Mouse (Mus musculus) T-cell, adult 2 months (primary cell): ENCODE results near the gene Prr13.
A peak's percentile ranks its signal among the peaks of the same experiment; 100 is the strongest.

Experiments used
- DNase-seq: peaks from one replicate; pipeline ENCODE4 v3.0.0; 2022; ENCODE audit warnings: low spot score

Prr13 gene

DNA sequence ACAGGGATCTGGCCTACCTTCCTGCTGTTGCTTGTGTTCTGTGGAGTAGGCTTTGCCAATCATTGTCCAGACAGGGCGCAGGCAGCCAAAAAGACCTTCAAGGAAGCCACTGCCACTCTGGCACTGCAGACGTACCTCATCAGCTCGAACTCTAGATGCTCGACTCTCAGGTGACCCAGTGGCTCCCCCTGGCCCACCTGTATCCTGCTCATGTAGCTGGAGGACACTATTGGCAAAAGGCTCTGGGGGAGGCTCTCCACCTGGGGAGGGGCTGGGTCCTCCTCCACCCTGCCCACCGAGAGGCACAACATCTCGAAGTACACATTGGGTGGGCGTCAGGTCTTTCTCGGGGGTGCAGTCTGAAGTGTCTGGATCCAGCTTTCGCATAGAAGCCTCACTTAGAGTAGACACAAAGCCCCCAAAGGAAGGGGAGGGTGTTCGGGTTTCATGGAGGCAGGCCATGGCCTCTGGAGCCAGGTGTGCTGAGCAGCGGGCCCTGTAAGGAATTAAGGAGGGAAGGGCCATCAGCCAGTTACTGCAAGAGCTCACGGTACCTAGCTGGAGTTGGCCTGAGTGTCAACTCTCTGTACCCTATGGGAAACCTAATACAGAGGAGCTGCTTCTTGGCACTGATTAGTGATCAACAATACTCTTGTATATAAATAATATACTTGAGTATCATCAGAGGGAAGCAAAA lies 46.4 kb downstream of the Prr13 start:
- DNase-seq = no peak

DNA sequence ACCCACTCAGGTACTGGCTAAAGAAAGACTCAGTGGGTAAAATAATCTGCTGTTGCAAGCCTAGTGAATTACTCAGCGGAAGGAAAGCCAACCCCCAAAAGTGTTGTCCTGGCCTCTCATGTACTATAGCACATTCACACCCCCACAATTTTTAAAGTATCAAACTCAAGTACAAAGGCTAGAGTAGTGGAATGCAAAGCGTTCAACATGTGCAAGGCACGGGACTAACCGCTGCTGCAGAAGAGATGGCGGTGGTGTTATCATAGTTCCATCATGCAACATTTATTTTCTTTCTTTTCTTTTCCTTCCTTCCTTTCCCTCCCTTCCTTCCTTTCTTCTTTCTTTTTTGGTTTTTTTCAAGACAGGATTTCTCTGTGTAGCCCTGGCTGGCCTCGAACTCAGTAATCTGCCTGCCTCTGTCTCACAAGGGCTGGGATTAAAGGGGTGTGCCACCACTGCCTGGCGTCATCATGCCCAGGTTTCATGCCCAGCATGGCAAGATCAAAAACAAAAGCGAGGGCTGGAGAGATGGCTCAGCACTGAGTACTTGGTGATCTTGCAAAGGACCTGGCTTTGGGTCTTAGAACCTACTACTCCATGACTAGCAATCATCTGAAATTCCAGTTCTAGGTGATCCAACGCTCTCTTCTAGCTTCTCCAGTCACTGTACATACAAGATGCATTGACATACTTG lies 47.1 kb downstream of the Prr13 start:
- DNase-seq = no peak

DNA sequence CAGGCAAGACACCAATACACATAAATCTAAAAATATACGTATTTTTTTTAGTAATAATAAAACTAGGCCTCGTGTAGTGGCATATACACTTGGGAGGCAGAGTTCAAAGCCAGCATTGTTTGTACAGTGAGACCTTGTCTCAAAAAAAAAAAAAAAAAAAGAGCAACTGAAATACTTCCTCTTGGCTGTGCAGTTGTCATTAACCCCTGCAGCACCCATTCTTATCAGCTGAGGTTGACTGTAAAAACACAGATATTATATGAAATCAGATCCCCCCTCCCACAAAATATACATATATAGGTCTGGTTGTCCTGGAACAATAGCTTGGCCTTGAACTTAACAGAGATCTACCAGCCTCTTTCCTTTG lies 47.6 kb downstream of the Prr13 start:
- no peak for DNase-seq

DNA sequence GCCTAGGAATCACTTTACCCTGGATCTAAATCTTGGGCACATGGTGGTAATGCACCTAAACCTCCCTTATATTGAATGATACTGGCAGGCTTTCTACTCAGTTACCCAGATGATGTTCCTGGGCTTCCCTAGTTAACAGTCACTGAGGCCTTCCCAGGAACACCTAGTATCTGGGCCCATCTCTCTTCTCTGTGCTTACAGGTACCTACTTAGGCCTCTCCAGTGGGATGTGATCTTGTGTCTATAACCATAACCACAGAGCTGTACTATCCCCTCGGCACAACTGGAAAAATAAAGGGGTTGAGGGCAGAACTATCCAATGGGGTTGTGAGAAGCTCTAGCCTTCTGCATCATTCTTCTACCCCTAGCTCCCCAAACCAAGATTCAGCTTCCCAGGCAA lies 48.0 kb downstream of the Prr13 start:
- DNase-seq = no peak

DNA sequence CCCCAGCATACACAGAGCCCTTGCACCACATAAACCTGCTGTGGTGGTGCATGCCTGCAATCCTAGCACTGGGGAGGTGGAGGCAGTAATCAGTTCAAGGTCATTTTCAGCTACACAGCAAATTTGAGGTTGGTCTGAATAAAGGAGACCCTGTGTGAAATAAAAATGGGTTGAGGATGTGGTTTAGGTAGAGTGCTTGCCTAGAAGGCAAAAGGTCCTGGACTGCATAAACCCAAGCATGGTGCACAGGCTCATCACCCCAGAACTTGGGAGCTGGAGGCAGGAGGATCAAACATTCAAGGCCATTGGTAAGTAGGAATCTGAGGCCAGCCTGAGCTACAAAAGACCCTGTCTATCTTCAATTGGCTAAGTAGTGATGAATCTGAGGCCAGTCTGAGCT lies 48.7 kb downstream of the Prr13 start:
- DNase-seq = no peak

DNA sequence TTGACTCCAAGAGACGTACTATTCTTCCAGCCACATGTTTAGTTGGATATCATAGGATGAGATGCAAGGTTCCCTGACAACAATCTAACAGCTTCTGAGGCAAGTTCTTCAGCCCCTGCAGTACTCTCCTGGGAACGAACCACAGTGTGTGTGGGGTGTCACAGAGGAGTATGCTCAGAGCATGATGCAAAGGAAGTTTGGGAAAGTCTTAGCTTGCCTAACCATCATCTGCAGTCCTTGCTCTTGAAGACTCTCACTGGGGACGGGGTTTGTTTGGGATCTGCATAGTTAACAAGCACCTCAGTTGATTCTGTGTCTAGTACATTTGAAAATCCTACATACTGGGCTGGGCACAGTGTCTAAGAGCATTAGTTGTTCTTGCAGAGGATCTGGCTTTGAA lies 49.5 kb downstream of the Prr13 start:
- DNase-seq = no peak

DNA sequence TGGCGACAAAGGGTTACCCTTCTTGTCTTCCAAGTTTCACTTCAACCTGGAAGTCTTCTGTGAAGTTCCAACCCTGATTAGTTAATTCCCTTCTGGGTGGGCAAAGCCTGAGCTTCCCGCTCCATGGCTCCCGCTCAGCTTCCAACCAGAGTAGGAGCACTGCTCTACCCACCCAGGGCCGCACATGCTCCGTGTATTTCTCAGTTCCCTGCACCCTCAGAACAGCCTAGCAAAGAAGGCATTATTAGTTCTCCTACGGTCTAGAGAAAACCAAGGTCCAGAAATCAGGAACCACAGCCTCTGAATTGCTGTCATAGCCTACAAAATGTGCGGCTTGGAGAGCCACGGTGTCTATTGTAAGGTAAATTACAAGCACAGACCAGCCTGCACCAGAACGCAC lies 51.3 kb downstream of the Prr13 start:
- no peak for DNase-seq

DNA sequence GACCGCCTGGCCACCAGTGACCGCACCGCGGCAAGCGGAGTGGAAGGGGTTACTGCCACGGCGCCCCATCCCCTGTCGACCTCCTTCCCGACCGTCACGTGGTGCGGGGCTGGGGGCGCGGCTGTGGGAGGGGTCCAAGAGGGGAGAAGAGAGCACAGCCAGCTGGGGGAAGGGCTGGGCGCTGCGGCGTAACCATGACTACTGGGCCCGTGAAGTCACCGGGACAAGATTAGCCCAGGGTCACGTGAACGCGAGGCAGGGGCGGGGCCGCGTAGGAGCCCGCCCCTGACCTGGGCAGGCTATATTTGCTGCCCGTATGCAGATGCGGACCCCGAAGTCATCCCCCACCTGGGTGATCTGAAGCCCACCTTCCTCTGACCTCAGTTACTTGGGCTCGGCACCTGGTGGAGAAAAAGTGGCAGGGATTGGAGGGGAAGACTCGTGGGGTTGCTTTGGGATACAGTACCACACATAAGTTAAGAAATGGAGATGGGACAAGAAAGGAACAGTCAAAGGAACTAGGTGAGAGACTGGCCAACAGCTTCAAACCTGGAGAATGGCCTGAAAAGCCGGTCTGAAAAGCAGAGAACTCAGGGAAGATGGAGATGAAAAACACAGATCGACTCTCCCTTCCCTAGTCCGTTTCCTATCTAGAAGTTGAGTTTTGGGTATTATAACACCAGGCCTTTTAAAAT lies 51.9 kb downstream of the Prr13 start:
- DNase-seq = peak; percentile 70

DNA sequence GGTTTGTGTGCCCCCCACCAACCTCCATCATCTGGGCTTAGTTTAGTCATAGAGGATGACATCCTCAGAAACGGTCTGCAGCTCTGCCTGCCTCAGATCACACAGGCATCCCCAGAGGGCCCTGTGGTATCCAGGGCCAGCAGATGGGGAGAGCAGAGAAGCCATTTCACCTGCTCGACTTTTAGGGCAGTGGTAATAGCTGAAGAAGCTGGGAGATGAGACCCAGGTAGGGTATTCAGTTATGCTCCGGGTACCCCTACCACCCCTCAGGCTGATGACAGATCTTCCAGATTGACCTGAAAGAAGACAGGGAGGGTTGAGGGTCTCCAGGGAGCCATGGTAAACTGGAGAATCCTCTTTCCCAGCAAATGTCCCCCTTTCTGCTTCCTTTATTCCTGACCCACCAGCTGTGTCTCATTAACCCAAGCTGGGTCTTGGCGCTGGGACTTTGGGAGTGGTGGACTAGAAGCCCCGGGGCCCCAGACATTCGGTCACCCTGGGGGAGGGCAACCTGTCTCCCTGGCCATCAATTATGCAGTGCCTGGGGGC lies 52.5 kb downstream of the Prr13 start:
- DNase-seq = no peak

DNA sequence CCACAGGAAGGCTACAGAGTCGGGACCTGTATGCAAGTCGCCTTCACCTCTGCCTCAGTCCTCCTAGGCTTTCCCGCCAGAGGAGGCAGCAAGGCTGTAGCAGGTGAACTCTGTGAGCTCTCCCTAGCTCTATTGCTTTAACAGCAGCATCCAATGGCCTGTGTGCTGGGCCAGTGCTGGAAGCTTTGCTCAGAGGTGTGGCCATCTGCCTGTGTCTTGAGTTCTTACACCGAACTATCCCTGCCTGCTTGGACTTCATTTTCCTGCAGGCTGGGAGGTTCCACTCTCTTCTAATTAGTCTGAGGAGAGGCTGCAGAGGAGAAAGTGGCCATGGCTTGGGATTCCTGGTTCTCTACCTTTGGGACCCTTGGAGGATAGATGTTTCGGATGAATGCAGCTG lies 53.2 kb downstream of the Prr13 start:
- no peak for DNase-seq
